Mouse (Mus musculus) G1E (cell line): ENCODE measurements at regions not wholly inside any gene's neighbourhood (a gene's known extent, or its start where the extent isn't known, plus 50 kb on each side); places are given as distances from the start of the nearest gene placed in this dataset.
A peak's percentile ranks its signal among the peaks of the same experiment; 100 is the strongest.

Source experiments
- ATAC-seq: 2 replicates; pipeline ENCODE4 v1.8.0; 2016; ENCODE audit warnings: mild to moderate bottlenecking; ENCODE audit not compliant: insufficient number of reproducible peaks, poor library complexity, low FRiP score, severe bottlenecking; ENCODE audit errors: extremely low read depth
- DNase-seq: peaks from one replicate; pipeline ENCODE4 v3.0.0; 2012; ENCODE audit warnings: low spot score
- H3K27me3 ChIP-seq: 2 replicates; pipeline ENCODE4 v1.6.1; 2012; ENCODE audit warnings: mild to moderate bottlenecking, low read length, inconsistent platforms; ENCODE audit not compliant: insufficient read depth
- H3K36me3 ChIP-seq: replicated peaks from 2 replicates; pipeline ENCODE3; 2012; ENCODE audit warnings: mild to moderate bottlenecking, inconsistent platforms
- H3K4me1 ChIP-seq: 2 replicates; pipeline ENCODE4 v1.6.1; 2012; ENCODE audit warnings: low read depth, low read length, inconsistent platforms, mixed read lengths; ENCODE audit not compliant: insufficient read depth
- H3K4me3 ChIP-seq: 2 replicates; pipeline ENCODE4 v1.5.1; 2012; ENCODE audit warnings: low read depth, mild to moderate bottlenecking, inconsistent platforms, low read length, moderate library complexity, mixed read lengths
- H3K9me3 ChIP-seq: replicated peaks from 2 replicates; pipeline ENCODE4 v1.6.1; 2012; ENCODE audit warnings: inconsistent platforms
- CTCF ChIP-seq: IDR thresholded peaks from 2 replicates; pipeline ENCODE4 v1.5.1; 2012; ENCODE audit warnings: low read depth, low read length, inconsistent platforms, mixed read lengths
- GATA1 ChIP-seq: IDR thresholded peaks from 2 replicates; pipeline ENCODE4 v1.6.1; 2012; ENCODE audit warnings: borderline replicate concordance, low read length, inconsistent platforms, mixed read lengths
- GATA2 ChIP-seq: IDR thresholded peaks from 2 replicates; pipeline ENCODE4 v1.6.1; 2012; ENCODE audit warnings: low read depth, low read length, inconsistent platforms, borderline replicate concordance
- POLR2AphosphoS5 ChIP-seq: IDR thresholded peaks from 2 replicates; pipeline ENCODE4 v1.6.1; 2012; ENCODE audit warnings: low read depth, low read length, inconsistent platforms; ENCODE audit not compliant: insufficient replicate concordance
- TAL1 ChIP-seq: conservative IDR thresholded peaks from 2 replicates; pipeline ENCODE4 v1.6.1; 2012; ENCODE audit warnings: low read depth, low read length, inconsistent platforms, mixed read lengths

- DNase-seq = no peak
- no peaks in the 10 kb centered on the region for H3K36me3 ChIP-seq
- peaks cover 2% of the 10 kb centered on the region; the same call in 1 of the 2 replicates for H3K27me3 ChIP-seq
- TF ChIP-seq GATA2 = no peak
- no peak for TF ChIP-seq TAL1
- TF ChIP-seq GATA1 = no peak
- no peak for TF ChIP-seq CTCF
- no peak for TF ChIP-seq POLR2AphosphoS5
- ATAC-seq = no peak
- H3K9me3 ChIP-seq = no peaks in the 10 kb centered on the region
- no peak overlapping the region for H3K4me3 ChIP-seq
- H3K4me1 ChIP-seq = no peaks in the 10 kb centered on the region
Observed at GRCm38 (mm10) chrX:12879233-12879632, 117.4 kb upstream of the Med14 start.

GRCm38 (mm10) chrX:12877506-12877905 is 115.6 kb upstream of the Med14 start:
- ATAC-seq (no peak), DNase-seq (no peak)
- Histone ChIP-seq H3K36me3 (no peaks in the 10 kb centered on the region), H3K9me3 (no peaks in the 10 kb centered on the region), H3K27me3 (peaks cover 5% of the 10 kb centered on the region; the same call in 1 of the 2 replicates), H3K4me1 (peaks cover 3% of the 10 kb centered on the region; the same call in 1 of the 2 replicates), H3K4me3 (no peak overlapping the region)
- no peak for TF ChIP-seq GATA1
- TF ChIP-seq POLR2AphosphoS5 = no peak
- no peak for TF ChIP-seq TAL1

GRCm38 (mm10) chrX:12873698-12874144 is 111.8 kb upstream of the Med14 start:
- DNase-seq = peak; percentile 14
- no peak for ATAC-seq
- no peak overlapping the region; the same call in 1 of the 2 replicates for H3K4me3 ChIP-seq

GRCm38 (mm10) chrX:12873230-12873629 is 111.4 kb upstream of the Med14 start:
- DNase-seq = no peak
- H3K4me1 ChIP-seq = peaks cover 3% of the 10 kb centered on the region; the same call in 1 of the 2 replicates
- TF ChIP-seq GATA1 = no peak
- no peak for TF ChIP-seq POLR2AphosphoS5
- TF ChIP-seq CTCF = no peak
- no peak for TF ChIP-seq TAL1
- TF ChIP-seq GATA2 = no peak
- H3K27me3 ChIP-seq = peaks cover 5% of the 10 kb centered on the region; the same call in 1 of the 2 replicates
- H3K36me3 ChIP-seq = no peaks in the 10 kb centered on the region
- ATAC-seq = no peak
- H3K9me3 ChIP-seq = no peaks in the 10 kb centered on the region
- no peak overlapping the region for H3K4me3 ChIP-seq

More at GRCm38 (mm10) chrX:12873698-12874144, 111.8 kb upstream of the Med14 start:
- Histone ChIP-seq H3K9me3 (no peaks in the 10 kb centered on the region), H3K27me3 (peaks cover 5% of the 10 kb centered on the region; the same call in 1 of the 2 replicates), H3K4me1 (peaks cover 3% of the 10 kb centered on the region; the same call in 1 of the 2 replicates), H3K36me3 (no peaks in the 10 kb centered on the region)
- no peak for TF ChIP-seq GATA1
- TF ChIP-seq TAL1 = no peak
- TF ChIP-seq GATA2 = no peak
- TF ChIP-seq CTCF = no peak; the same call in 1 of the 2 replicates
- no peak for TF ChIP-seq POLR2AphosphoS5

- no peaks in the 10 kb centered on the region for H3K36me3 ChIP-seq
- H3K4me1 ChIP-seq = no peaks in the 10 kb centered on the region; the same call in 1 of the 2 replicates
- DNase-seq = no peak
- H3K9me3 ChIP-seq = no peaks in the 10 kb centered on the region
- no peak for ATAC-seq
- no peak for TF ChIP-seq GATA2
- TF ChIP-seq CTCF = no peak
- no peak for TF ChIP-seq POLR2AphosphoS5
- no peak overlapping the region for H3K4me3 ChIP-seq
- H3K27me3 ChIP-seq = no peaks in the 10 kb centered on the region; the same call in 1 of the 2 replicates
Observed at GRCm38 (mm10) chrX:12866885-12867498, 105.1 kb upstream of the Med14 start.

GRCm38 (mm10) chrX:12866176-12866575 is 104.3 kb upstream of the Med14 start:
- Histone ChIP-seq H3K4me3 (no peak overlapping the region), H3K4me1 (no peaks in the 10 kb centered on the region; the same call in 1 of the 2 replicates), H3K27me3 (no peaks in the 10 kb centered on the region; the same call in 1 of the 2 replicates), H3K36me3 (no peaks in the 10 kb centered on the region), H3K9me3 (no peaks in the 10 kb centered on the region)
- TF ChIP-seq TAL1 (no peak), POLR2AphosphoS5 (no peak), GATA1 (no peak), GATA2 (no peak), CTCF (no peak)
- DNase-seq (no peak), ATAC-seq (no peak)
